Mouse (Mus musculus): ENCODE measurements around the gene S1pr3.

Gene S1pr3

GRCm38 (mm10) chr13:51446550-51446949, 38.1 kb downstream of the S1pr3 start:
- DNase-seq (ENCODE audit: low spot score), result no peak

- no peak for DNase-seq (ENCODE audit: low spot score)
These were observed 47.9 kb downstream of the S1pr3 start for GRCm38 (mm10) chr13:51456190-51456878.

GRCm38 (mm10) chr13:51464294-51464693, 55.9 kb downstream of the S1pr3 start:
- no peak for DNase-seq (ENCODE audit: low spot score)

- DNase-seq (ENCODE audit: low spot score), result no peak
These were observed 57.8 kb downstream of the S1pr3 start for GRCm38 (mm10) chr13:51466117-51466841.

GRCm38 (mm10) chr13:51468697-51469250, 60.3 kb downstream of the S1pr3 start:
- no peak for DNase-seq (ENCODE audit: low spot score)
